Mouse (Mus musculus) spleen, adult 2 months (tissue): Measurements from ENCODE around the gene Adnp.

ENCODE experiments used
- CTCF ChIP-seq: fragments of 200-500 bp; IDR thresholded peaks from 2 replicates; pipeline ENCODE4 v1.5.1; 2011; ENCODE audit warnings: mild to moderate bottlenecking, inconsistent platforms; ENCODE audit not compliant: insufficient read depth, insufficient read length, insufficient replicate concordance; ENCODE audit errors: extremely low read depth
- POLR2A ChIP-seq: fragments of 200-500 bp; IDR thresholded peaks from 2 replicates; pipeline ENCODE4 v1.6.1; 2011; ENCODE audit warnings: low read depth, low read length, inconsistent platforms

GRCm38 (mm10) chr2:168250270-168250669 lies 43.4 kb upstream of the Adnp start:
- TF ChIP-seq CTCF (peak; percentile 78; the same call in 1 of the 2 replicates), POLR2A (no peak)
